In genomic region chr12:103660076-103660475, GRCm38 (mm10) we compare ENCODE assay signal across 26 mouse cellular contexts. TPM values are rescaled to one million over a fixed set of nuclear protein-coding genes. Genes with fewer than 3 reads are reported as not detected.
DNase-seq lines count a peak whose midpoint lies in the region; ATAC-seq and TF ChIP-seq lines count a peak whose summit lies in the region.
"Had no signal": no experiment of that assay in that cellular context is flagged by ENCODE, and none has a peak within 500 bp of the region (broad histone marks: within the 10 kb centered on the region; RNA-seq: fewer than 3 reads in every experiment).

No protein-coding gene starts in this region.

- 84% methylated on average over 5 of the region's 5 CpGs for WGBS in heart, embryonic 11.5 days (ENCODE audit: insufficient replicate concordance)
- WGBS in kidney, adult 2 months: 57% methylated on average over 5 of the region's 5 CpGs
- WGBS in liver, adult 2 months: 29% methylated on average over 5 of the region's 5 CpGs
- 77% methylated on average over 5 of the region's 5 CpGs for WGBS in liver, embryonic 11.5 days

- DNase-seq in heart, adult 11 months: peak; percentile 67
- DNase-seq in kidney, adult 2 months: peak; percentile 27
- no peak for DNase-seq in kidney, adult 9 months
- DNase-seq in liver, adult 2 months (ENCODE audit: extremely low read depth, low read depth, low spot score): peak; percentile 99
- no peak for DNase-seq in liver, embryonic 11.5 days (ENCODE audit: low spot score)
- DNase-seq: adrenal gland, adult 2 months; adrenal gland, postnatal 10 days; adrenal gland, postnatal 36 days; B cell, adult 2 months; cerebellum, adult 11-12 months; cerebellum, adult 2 months; cerebellum, adult 9-10 months; cerebellum, postnatal 10 days; cerebellum, postnatal 25 days; forebrain, postnatal 0 days had no signal

- no peaks in the 10 kb centered on the region for H3K79me2 ChIP-seq in liver, adult 2 months (ENCODE audit: control insufficient read depth, insufficient read depth, low read length)

- no peak overlapping the region for H3K4me3 ChIP-seq in heart, embryonic 11.5 days (ENCODE audit: low read depth, low read length)
- no peak overlapping the region for H3K4me3 ChIP-seq in kidney, adult 2 months (ENCODE audit: insufficient read depth, low read depth, low read length)
- H3K4me3 ChIP-seq in liver, adult 2 months (ENCODE audit: insufficient read depth, low read depth, low read length): no peak overlapping the region
- no peak overlapping the region for H3K4me3 ChIP-seq in liver, embryonic 11.5 days (ENCODE audit: low read depth, low read length)
- H3K4me3 ChIP-seq: embryonic facial prominence, embryonic 10.5 days; embryonic facial prominence, embryonic 12.5 days; forebrain, embryonic 13.5 days; forebrain, embryonic 15.5 days had no signal

- no peak for TF ChIP-seq CTCF in kidney, adult 2 months (conservative IDR thresholded peaks at IDR 0.05; ENCODE audit: insufficient read depth, insufficient read length, low read depth, low read length)
- no peak for TF ChIP-seq CTCF in liver, adult 2 months (IDR thresholded peaks at IDR 0.05; ENCODE audit: low read depth, low read length)

- H3K27ac ChIP-seq in heart, embryonic 11.5 days (ENCODE audit: low read depth, low read length): no peak overlapping the region
- H3K27ac ChIP-seq in kidney, adult 2 months (ENCODE audit: insufficient read depth, low read depth, low read length): no peak overlapping the region
- H3K27ac ChIP-seq in liver, adult 2 months (replicated peaks; ENCODE audit: insufficient read depth, low read depth, low read length): peak overlapping the region; percentile 93
- no peak overlapping the region for H3K27ac ChIP-seq in liver, embryonic 11.5 days (ENCODE audit: low read depth, low read length)
- H3K27ac ChIP-seq: embryonic facial prominence, embryonic 10.5 days; embryonic facial prominence, embryonic 12.5 days; forebrain, embryonic 13.5 days; forebrain, embryonic 15.5 days had no signal

- no peaks in the 10 kb centered on the region for H3K9me3 ChIP-seq in heart, embryonic 11.5 days (replicated peaks; ENCODE audit: control insufficient read depth, low read length)
- no peaks in the 10 kb centered on the region for H3K9me3 ChIP-seq in liver, embryonic 11.5 days (ENCODE audit: control insufficient read depth, low read length)
- H3K9me3 ChIP-seq: embryonic facial prominence, embryonic 10.5 days; embryonic facial prominence, embryonic 12.5 days; forebrain, embryonic 13.5 days; forebrain, embryonic 15.5 days had no signal

- no peak for ATAC-seq in heart, embryonic 11.5 days (replicated peaks; ENCODE audit: insufficient number of reproducible peaks, low FRiP score, low TSS enrichment)
- ATAC-seq in liver, embryonic 11.5 days (replicated peaks; ENCODE audit: low FRiP score): no peak
- ATAC-seq: CD4-positive, CD25-positive, alpha-beta regulatory T cell, adult 4 months; forebrain, embryonic 13.5 days; forebrain, embryonic 15.5 days; forebrain, postnatal 0 days had no signal

- no peaks in the 10 kb centered on the region for H3K36me3 ChIP-seq in heart, embryonic 11.5 days (ENCODE audit: control insufficient read depth, insufficient read depth, low read length)
- H3K36me3 ChIP-seq in kidney, adult 2 months (ENCODE audit: control insufficient read depth, insufficient read depth, low read length): no peaks in the 10 kb centered on the region
- H3K36me3 ChIP-seq in liver, adult 2 months (ENCODE audit: control insufficient read depth, insufficient read depth, low read length): no peaks in the 10 kb centered on the region
- no peaks in the 10 kb centered on the region for H3K36me3 ChIP-seq in liver, embryonic 11.5 days (ENCODE audit: control insufficient read depth, insufficient read depth, low read length)
- H3K36me3 ChIP-seq: embryonic facial prominence, embryonic 10.5 days; embryonic facial prominence, embryonic 12.5 days; forebrain, embryonic 15.5 days; G1E had no signal

- TF ChIP-seq POLR2A in kidney, adult 2 months (IDR thresholded peaks at IDR 0.05; ENCODE audit: low read depth, low read length): no peak
- no peak for TF ChIP-seq POLR2A in liver, adult 2 months (IDR thresholded peaks at IDR 0.05; ENCODE audit: extremely low read depth, insufficient read depth, low read length)

- H3K9ac ChIP-seq in heart, embryonic 11.5 days (ENCODE audit: low read depth, low read length): no peak overlapping the region
- H3K9ac ChIP-seq in liver, adult 2 months (ENCODE audit: low read depth, low read length): peak overlapping the region; percentile 10; the same call in 1 of the 2 replicates
- no peak overlapping the region for H3K9ac ChIP-seq in liver, embryonic 11.5 days (ENCODE audit: low read depth, low read length)
- H3K9ac ChIP-seq: embryonic facial prominence, embryonic 12.5 days; forebrain, embryonic 13.5 days; forebrain, embryonic 15.5 days; forebrain, postnatal 0 days had no signal

- no peak overlapping the region for H3K4me2 ChIP-seq in heart, embryonic 11.5 days
- no peak overlapping the region for H3K4me2 ChIP-seq in liver, embryonic 11.5 days
- H3K4me2 ChIP-seq: embryonic facial prominence, embryonic 12.5 days; forebrain, embryonic 13.5 days; forebrain, embryonic 15.5 days had no signal

- H3K27me3 ChIP-seq in heart, embryonic 11.5 days (ENCODE audit: control insufficient read depth, insufficient read depth, low read length): no peaks in the 10 kb centered on the region
- no peaks in the 10 kb centered on the region for H3K27me3 ChIP-seq in kidney, adult 2 months (replicated peaks; ENCODE audit: control insufficient read depth, insufficient read depth, low read length)
- no peaks in the 10 kb centered on the region for H3K27me3 ChIP-seq in liver, adult 2 months (ENCODE audit: control insufficient read depth, insufficient read depth, low read length)
- no peaks in the 10 kb centered on the region for H3K27me3 ChIP-seq in liver, embryonic 11.5 days (replicated peaks; ENCODE audit: control insufficient read depth, insufficient read depth, low read length)
- H3K27me3 ChIP-seq: embryonic facial prominence, embryonic 12.5 days; forebrain, embryonic 13.5 days; forebrain, embryonic 15.5 days had no signal

- no peaks in the 10 kb centered on the region for H3K4me1 ChIP-seq in heart, embryonic 11.5 days (ENCODE audit: control insufficient read depth, insufficient read depth, low read length)
- H3K4me1 ChIP-seq in kidney, adult 2 months (ENCODE audit: control insufficient read depth, insufficient read depth, low read length): no peaks in the 10 kb centered on the region
- peaks cover 39% of the 10 kb centered on the region for H3K4me1 ChIP-seq in liver, adult 2 months (ENCODE audit: control insufficient read depth, insufficient read depth, low read length)
- H3K4me1 ChIP-seq in liver, embryonic 11.5 days (replicated peaks; ENCODE audit: control insufficient read depth, insufficient read depth, low read length): no peaks in the 10 kb centered on the region
- H3K4me1 ChIP-seq: embryonic facial prominence, embryonic 10.5 days; embryonic facial prominence, embryonic 12.5 days; forebrain, embryonic 13.5 days; forebrain, embryonic 15.5 days had no signal

RNA-seq across cellular contexts. Expression of gene Serpina6, which starts 3.1 kb away (rescaled TPM):
- polyA plus RNA-seq in heart, embryonic 11.5 days (2014; fragmentation: Nextera tagmentation; extraction: Ambion mirVana): 3.3 and 18.3 TPM in 2 replicates
- polyA plus RNA-seq in kidney, adult 2 months (2012; rRNA removed): 0.58 and 0.81 TPM in 2 replicates
- total RNA-seq in liver, adult 2 months (2014; rRNA removed): 256 and 388 TPM in 2 replicates
- 227 and 246 TPM in 2 replicates for polyA plus RNA-seq in liver, adult 2 months (2012; rRNA removed)
- 847 and 933 TPM in 2 replicates for polyA plus RNA-seq in liver, embryonic 11.5 days (2014; fragmentation: Nextera tagmentation; extraction: Ambion mirVana)
- total RNA-seq: CH12.LX; forebrain, postnatal 0 days; G1E had no signal
- polyA plus RNA-seq: CD4-positive, CD25-positive, alpha-beta regulatory T cell, adult 4 months; cerebellum, adult 2 months; cortical plate, adult 2 months; embryonic facial prominence, embryonic 10.5 days; forebrain, embryonic 11.5 days; forebrain, embryonic 13.5 days; forebrain, embryonic 15.5 days; forebrain, postnatal 0 days; G1E had no signal

RNA-seq across cellular contexts. Expression of gene Serpina16, which starts 15.9 kb away (rescaled TPM):
- polyA plus RNA-seq in heart, embryonic 11.5 days (2014; fragmentation: Nextera tagmentation; extraction: Ambion mirVana): not detected in 2 replicates
- polyA plus RNA-seq in kidney, adult 2 months (2012; rRNA removed): not detected in 2 replicates
- total RNA-seq in liver, adult 2 months (2014; rRNA removed): not detected in 2 replicates
- not detected in 2 replicates for polyA plus RNA-seq in liver, adult 2 months (2012; rRNA removed)
- not detected in 2 replicates for polyA plus RNA-seq in liver, embryonic 11.5 days (2014; fragmentation: Nextera tagmentation; extraction: Ambion mirVana)
- total RNA-seq: adrenal gland, adult 2 months; adrenal gland, postnatal 10 days; adrenal gland, postnatal 36 days; CH12.LX; forebrain, postnatal 0 days; G1E had no signal
- polyA plus RNA-seq: adrenal gland, adult 2 months; CD4-positive, CD25-positive, alpha-beta regulatory T cell, adult 4 months; cerebellum, adult 2 months; cortical plate, adult 2 months; embryonic facial prominence, embryonic 10.5 days; embryonic facial prominence, embryonic 12.5 days; embryonic facial prominence, embryonic 14.5 days; forebrain, embryonic 11.5 days; forebrain, embryonic 13.5 days; forebrain, embryonic 15.5 days; forebrain, postnatal 0 days; G1E had no signal

RNA-seq across cellular contexts. Expression of gene Serpina10, which starts 28.8 kb away (rescaled TPM):
- polyA plus RNA-seq in heart, embryonic 11.5 days (2014; fragmentation: Nextera tagmentation; extraction: Ambion mirVana): 0.21 TPM in 1 of 2 replicates, not detected in the other
- polyA plus RNA-seq in kidney, adult 2 months (2012; rRNA removed): 1.5 TPM in 2 replicates
- total RNA-seq in liver, adult 2 months (2014; rRNA removed): 204 and 223 TPM in 2 replicates
- polyA plus RNA-seq in liver, adult 2 months (2012; rRNA removed): 74.7 and 83.9 TPM in 2 replicates
- polyA plus RNA-seq in liver, embryonic 11.5 days (2014; fragmentation: Nextera tagmentation; extraction: Ambion mirVana): 21.2 and 21.8 TPM in 2 replicates
- total RNA-seq: CH12.LX; forebrain, postnatal 0 days had no signal
- polyA plus RNA-seq: adrenal gland, adult 2 months; CD4-positive, CD25-positive, alpha-beta regulatory T cell, adult 4 months; cerebellum, adult 2 months; embryonic facial prominence, embryonic 10.5 days; embryonic facial prominence, embryonic 12.5 days; embryonic facial prominence, embryonic 14.5 days; forebrain, embryonic 11.5 days; forebrain, embryonic 13.5 days; G1E had no signal

RNA-seq across cellular contexts. Expression of gene Serpina1f, which starts 35.3 kb away (rescaled TPM):
- polyA plus RNA-seq in heart, embryonic 11.5 days (2014; fragmentation: Nextera tagmentation; extraction: Ambion mirVana): not detected in 2 replicates
- polyA plus RNA-seq in kidney, adult 2 months (2012; rRNA removed): 214 and 308 TPM in 2 replicates
- not detected in 2 replicates for total RNA-seq in liver, adult 2 months (2014; rRNA removed)
- polyA plus RNA-seq in liver, adult 2 months (2012; rRNA removed): not detected in 2 replicates
- 0.16 and 0.17 TPM in 2 replicates for polyA plus RNA-seq in liver, embryonic 11.5 days (2014; fragmentation: Nextera tagmentation; extraction: Ambion mirVana)
- total RNA-seq: adrenal gland, adult 2 months; adrenal gland, postnatal 10 days; adrenal gland, postnatal 36 days; CH12.LX; forebrain, postnatal 0 days had no signal
- polyA plus RNA-seq: adrenal gland, adult 2 months; CD4-positive, CD25-positive, alpha-beta regulatory T cell, adult 4 months; cerebellum, adult 2 months; cortical plate, adult 2 months; embryonic facial prominence, embryonic 10.5 days; embryonic facial prominence, embryonic 12.5 days; embryonic facial prominence, embryonic 14.5 days; forebrain, embryonic 11.5 days; forebrain, embryonic 13.5 days; forebrain, embryonic 15.5 days; forebrain, postnatal 0 days; G1E had no signal

Comparison
In these comparisons a context has a peak if more than half of its experiments do, and no peak if none do; other contexts are left out.
1. DNase-seq: peak in heart, adult 11 months (single experiment), kidney, adult 2 months (single experiment) and liver, adult 2 months (single experiment); none in kidney, adult 9 months (single experiment) and liver, embryonic 11.5 days (single experiment).
2. RNA of gene Serpina6, which starts 3.1 kb away (polyA plus RNA-seq): 847 to 933 TPM in liver, embryonic 11.5 days and 227 to 246 TPM in liver, adult 2 months; 3.3 to 18.3 TPM in heart, embryonic 11.5 days and 0.58 to 0.81 TPM in kidney, adult 2 months; every median in the first group is over 10 times any median in the second.